Mouse (Mus musculus): ENCODE results near the gene Usp47. TPM values are rescaled to one million over a fixed set of nuclear protein-coding genes. Genes with fewer than 3 reads are reported as not detected.

The Usp47 gene
- total RNA-seq, 2 experiments from 2014 or later: 209 to 221 TPM

DNA sequence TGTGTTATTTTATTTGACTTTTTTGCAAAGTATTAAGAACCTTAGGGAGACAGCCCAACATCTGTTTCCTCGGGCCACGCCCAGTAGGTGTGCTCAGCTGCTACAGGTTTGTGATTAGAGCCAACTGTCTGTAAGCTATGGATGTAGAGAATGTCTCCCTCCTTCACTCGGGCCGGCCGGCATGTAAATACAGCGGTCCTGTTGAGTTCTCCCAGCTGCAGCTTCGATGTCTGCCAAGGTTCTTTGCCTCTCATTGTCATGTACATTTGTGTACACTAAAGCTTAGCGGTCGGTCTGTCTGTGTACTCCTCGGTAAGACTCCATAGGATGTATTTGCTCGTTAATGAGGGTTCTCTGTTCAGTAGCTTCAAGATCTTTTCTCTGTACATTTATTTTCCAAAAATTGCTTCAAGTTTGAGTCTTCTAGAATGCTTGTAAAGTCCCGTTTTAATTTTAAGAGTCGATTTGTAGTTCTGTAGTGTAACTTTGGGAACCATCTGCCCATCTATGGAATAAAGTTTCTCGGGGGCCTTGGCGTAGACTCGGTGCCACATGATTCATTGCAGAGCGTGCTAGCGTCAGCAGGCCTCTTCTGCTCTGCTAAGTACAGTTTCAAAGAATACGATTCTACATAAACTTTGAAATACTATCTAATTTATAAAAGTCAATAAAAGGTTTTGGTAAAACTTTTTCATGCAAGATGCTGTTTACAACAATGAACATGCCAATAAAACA lies 87.5 kb downstream of the Usp47 start:
- intact Hi-C loops (cut with DNase I): no loop called here
- no peak for DNase-seq
- H3K27ac ChIP-seq: no peak overlapping the region
- H3K4me3 ChIP-seq: no peak overlapping the region
- no peak for TF ChIP-seq CTCF (IDR thresholded peaks at IDR 0.05)

DNA sequence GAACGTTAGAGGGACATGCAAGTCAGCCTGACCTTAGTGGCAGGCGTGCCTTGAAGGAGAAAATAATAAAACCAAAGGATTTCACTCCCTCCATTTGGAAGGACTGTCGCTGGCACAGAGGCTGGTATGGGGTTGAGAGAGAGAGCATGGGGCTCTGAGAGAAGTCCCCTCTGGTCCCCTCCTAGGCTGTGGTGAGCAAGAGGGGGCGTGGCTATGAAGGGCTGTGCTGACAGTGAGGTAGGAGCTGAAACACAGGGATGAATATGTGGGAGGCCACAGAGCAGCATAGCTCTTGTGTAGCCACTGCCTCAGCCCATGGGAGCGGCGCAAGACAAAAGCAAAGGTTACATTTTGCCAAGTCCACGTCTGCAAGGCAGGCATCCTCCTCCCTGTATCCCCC lies 94.2 kb downstream of the Usp47 start:
- no peak overlapping the region for H3K27ac ChIP-seq
- intact Hi-C loops (cut with DNase I): loop anchor here (5.0 kb wide), 1 partner anchor 60 kb away; no protein-coding TSS in a partner anchor
- no peak for DNase-seq
- H3K4me3 ChIP-seq: no peak overlapping the region
- no peak for TF ChIP-seq CTCF (IDR thresholded peaks at IDR 0.05)

DNA sequence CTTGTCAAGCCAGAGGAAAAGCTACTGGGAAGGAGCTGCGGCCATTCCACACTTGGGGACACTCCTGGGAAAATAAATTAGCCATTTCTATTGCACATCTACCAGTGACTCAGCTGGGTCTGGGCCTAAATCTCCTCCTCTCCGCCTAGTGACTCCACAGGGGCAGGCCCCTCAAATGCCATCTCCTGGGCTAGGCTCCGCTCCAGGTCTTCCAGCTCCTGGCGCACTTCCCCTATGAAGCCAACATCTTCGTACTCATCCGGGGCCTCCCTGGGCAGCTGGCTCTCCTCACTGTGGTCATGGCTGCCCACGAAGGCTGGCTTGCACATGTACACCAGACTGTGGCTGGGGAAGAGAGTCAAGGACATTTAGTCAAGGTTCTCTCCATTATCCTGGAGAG lies 94.8 kb downstream of the Usp47 start:
- Histone ChIP-seq H3K4me3 (no peak overlapping the region), H3K27ac (no peak overlapping the region)
- TF ChIP-seq CTCF (IDR thresholded peaks at IDR 0.05): no peak
- DNase-seq: no peak
- intact Hi-C loops (cut with DNase I): loop anchor here (5.0 kb wide), 1 partner anchor 59 kb away; no protein-coding TSS in a partner anchor

DNA sequence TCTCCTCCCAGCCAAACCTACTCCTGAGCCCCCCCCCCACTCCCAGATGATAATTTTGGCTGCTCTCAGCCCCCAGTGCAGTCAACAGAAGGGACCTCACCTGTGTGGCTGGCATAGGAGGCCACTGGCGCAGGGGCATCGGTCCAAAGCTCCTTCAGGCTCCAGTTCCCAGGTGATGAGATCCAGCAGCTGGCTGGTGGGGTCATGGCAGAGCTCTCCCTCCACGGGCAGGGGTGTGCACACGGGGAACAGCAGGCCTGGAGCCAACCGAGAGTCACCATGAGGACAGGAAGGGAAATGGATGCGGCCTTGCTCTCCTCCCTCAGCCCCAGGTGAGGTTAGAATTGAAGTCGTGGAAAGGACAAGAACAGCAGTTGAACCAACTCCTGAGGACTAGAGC lies 95.9 kb downstream of the Usp47 start:
- TF ChIP-seq CTCF (IDR thresholded peaks at IDR 0.05): no peak
- Histone ChIP-seq H3K27ac (no peak overlapping the region), H3K4me3 (no peak overlapping the region)
- intact Hi-C loops (cut with DNase I): loop anchor here (5.0 kb wide), 1 partner anchor 58 kb away; no protein-coding TSS in a partner anchor
- no peak for DNase-seq

DNA sequence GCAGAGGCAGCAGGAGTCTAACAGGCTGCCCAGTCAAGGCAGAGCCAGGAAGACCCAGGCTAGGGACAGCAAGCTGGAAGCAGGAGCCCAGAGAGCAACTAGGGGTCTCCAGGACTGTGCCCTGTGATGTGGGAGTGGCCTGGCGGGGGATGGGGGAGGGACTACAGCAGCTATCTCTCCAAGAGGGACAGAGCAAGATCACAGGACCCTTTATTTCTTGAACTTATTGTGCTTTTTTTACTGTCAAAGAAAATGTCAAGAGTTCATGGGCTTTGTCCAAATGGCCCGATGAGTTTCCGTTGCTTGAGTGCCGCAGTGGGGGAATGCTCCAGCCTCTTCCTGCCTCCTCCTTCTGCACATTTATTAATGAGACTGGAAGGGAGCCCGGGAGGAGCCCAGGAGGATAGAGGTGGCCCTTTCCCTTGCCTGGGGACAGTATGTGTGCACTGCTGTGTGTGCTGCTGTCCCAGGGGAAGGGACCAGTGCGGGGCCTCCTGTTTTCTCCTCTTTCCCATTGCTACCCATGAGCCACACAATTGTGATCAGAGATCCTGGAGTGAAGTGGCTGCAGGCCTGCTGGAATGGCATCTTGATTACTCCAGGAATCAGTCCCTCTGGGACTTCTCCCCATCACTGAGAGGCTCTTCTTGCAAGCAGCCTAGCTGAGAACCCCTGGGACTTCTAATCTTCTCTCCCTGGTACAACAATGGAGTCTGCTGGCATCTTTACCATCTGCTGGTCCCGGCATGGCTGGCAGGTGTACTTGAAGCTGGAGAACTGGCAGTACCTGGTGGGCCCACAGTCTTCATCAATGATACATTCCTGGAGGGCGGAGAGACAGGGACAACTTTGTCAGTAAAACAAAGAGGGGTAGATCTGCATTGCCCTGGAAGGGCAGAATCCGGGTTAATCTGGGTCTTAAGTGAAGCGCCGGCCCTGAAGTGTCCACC lies 97.8 kb downstream of the Usp47 start:
- H3K27ac ChIP-seq: 0 out of 2 replicates have a peak overlapping the region, but pooled peaks have one; percentile 12
- TF ChIP-seq CTCF (IDR thresholded peaks at IDR 0.05): no peak
- H3K4me3 ChIP-seq: no peak overlapping the region
- peak; percentile 37 for DNase-seq
- intact Hi-C loops (cut with DNase I): no loop called here

DNA sequence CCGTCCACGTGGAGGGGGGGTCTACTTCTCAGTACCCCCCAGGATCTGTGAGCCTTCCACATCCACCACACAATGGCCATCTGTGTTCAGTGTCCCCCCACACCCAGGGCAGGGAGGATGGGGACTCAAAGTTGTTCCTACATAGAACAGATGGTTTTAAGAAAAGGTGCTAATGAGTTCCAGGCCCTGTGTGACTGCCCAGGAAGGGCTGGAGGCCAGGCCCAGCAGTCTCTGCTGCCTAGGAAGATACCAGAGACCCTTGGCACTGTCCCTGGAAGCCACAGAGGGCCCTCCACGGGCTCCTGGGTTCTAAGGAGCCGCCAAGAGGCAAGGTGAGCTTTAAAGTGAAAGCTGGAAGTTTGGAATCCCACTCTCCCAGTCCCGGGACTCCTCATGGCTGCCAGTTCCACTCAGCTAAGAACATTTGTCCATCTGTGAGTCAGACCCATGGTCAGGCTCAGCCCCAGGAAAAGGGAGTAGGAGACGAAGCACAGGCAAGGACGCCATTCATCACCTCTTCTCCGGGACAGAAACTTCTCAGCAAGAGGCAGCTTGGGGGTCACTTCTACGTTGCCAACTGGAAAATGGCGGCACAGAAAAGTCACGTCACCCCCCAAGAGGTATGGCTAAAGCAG lies 98.7 kb downstream of the Usp47 start:
- no peak overlapping the region for H3K4me3 ChIP-seq
- TF ChIP-seq CTCF (IDR thresholded peaks at IDR 0.05): no peak
- intact Hi-C loops (cut with DNase I): no loop called here
- H3K27ac ChIP-seq: 0 out of 2 replicates have a peak overlapping the region, but pooled peaks have one; percentile 12
- no peak for DNase-seq

DNA sequence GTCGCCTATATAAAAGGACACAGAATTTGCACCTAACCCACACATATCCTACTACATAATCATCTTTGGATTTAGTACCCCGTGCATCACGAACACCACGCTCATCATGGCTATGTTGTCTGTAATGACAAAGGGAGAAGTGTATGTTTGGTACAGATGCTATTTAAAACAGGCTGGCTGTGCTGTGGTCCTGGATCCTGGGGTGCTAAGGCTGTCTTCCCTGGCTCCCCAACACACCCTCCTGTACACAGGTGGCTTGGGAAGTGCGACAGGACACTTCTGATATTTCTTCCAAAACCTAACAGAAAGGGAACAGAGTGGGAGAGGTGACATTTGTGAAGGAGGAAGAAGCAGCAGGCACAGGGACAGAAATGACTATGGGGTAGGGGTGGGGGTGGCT lies 100.3 kb downstream of the Usp47 start:
- H3K27ac ChIP-seq: no peak overlapping the region
- intact Hi-C loops (cut with DNase I): no loop called here
- H3K4me3 ChIP-seq: no peak overlapping the region
- no peak for DNase-seq
- TF ChIP-seq CTCF (IDR thresholded peaks at IDR 0.05): no peak

DNA sequence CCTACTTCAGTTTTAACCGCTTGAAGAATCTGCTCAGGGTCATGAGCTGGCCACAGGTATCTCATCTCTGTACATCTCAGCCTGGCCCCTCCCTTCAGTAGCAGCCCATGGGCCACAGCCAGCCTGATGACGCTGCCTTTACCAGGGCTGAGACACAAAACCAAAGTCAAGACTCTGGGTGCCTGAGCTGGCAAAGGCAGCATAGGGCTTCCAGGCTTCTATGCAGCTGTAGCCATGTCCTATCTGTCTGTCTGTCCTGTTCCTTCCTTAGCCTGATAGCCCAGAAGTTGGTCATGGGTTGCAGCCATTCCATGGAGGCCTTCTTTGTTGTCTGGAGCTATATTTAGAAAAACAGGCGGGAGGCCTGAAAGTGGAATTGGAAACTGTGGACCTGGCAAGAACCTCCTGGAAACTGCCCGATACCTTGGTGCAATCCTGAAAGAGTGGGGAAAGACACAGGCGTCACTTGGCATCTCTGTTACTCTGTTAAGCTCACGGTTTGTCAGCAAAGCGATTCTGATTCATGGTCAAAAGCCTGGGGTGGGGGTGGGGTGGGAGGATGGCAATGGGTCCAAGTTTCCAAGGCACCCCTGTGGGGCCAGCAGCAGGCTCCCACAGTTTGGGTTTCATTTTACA lies 102.4 kb downstream of the Usp47 start:
- Histone ChIP-seq H3K27ac (peak overlapping the region; percentile 56), H3K4me3 (no peak overlapping the region)
- intact Hi-C loops (cut with DNase I): no loop called here
- no peak for DNase-seq
- no peak for TF ChIP-seq CTCF (IDR thresholded peaks at IDR 0.05)

DNA sequence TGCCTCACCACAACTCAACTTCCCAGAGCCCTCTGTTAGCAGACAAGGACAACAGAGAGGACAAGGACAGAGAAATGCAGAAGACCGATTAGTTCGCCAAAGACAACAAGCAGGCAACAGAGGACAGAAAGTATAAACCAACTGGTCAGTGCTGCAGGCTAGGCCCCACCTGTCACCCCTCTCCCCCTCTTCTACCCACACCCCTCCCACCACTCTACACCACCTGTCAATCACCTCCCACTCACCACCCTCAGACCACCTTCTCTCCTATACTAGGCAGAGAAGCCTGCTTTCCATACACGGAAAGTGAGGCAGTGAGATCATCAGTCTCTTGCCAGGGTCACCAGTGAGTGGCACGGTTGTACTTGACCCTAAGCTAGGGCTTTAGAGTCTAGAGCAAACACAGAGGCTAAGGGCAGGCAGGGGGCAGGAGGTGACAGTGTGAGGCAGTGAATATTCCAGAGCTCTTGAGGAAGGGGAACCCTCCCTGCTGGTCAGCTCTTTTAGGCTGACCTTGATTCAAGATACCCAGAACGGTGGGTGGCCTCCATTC lies 103.9 kb downstream of the Usp47 start:
- intact Hi-C loops (cut with DNase I): no loop called here
- DNase-seq: no peak
- H3K27ac ChIP-seq: peak overlapping the region; percentile 43
- no peak overlapping the region for H3K4me3 ChIP-seq
- TF ChIP-seq CTCF (IDR thresholded peaks at IDR 0.05): no peak

DNA sequence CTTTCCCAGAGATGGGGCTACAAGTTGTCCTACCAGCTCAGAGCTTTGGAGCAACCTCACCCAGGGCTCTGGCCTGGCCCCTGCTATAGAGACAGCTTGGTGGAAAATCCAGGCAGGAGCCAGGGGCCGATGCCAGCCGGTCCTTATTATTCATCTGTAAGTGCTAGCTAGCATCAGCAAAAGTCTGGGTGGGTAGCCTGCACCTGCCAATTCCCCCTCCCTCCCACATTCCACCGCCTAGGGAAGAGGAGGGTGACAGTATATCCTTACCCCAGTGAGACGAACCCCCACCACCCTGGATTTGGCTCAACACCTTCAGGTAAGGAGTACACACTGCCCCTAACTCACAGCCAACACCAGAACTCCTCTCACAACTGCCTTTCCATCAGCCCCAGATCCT lies 104.7 kb downstream of the Usp47 start:
- no peak for TF ChIP-seq CTCF (IDR thresholded peaks at IDR 0.05)
- Histone ChIP-seq H3K4me3 (no peak overlapping the region), H3K27ac (peak overlapping the region; percentile 70)
- intact Hi-C loops (cut with DNase I): no loop called here
- DNase-seq: peak; percentile 69

DNA sequence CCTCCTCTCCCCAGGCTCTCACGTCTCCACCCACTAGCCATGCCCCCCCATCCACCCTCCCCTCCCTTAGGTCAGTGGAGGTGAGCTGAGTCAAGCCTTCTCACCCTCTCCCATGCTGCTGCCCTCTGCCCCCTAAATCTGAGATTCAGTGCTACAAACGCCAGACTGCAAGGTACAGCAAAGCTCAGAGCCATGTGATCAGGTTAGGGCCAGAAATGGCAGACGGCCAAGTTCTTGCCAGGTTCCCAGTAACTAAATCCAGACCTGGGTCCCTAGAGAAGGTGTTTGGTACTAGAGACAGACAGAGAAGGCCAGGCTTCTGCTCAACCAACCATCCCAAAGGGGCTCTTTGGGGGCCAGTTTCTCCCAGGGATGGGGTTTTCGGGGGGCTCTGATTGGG lies 105.5 kb downstream of the Usp47 start:
- peak overlapping the region; percentile 70 for H3K27ac ChIP-seq
- DNase-seq: peak; percentile 76
- H3K4me3 ChIP-seq: no peak overlapping the region
- TF ChIP-seq CTCF (IDR thresholded peaks at IDR 0.05): no peak
- intact Hi-C loops (cut with DNase I): no loop called here

DNA sequence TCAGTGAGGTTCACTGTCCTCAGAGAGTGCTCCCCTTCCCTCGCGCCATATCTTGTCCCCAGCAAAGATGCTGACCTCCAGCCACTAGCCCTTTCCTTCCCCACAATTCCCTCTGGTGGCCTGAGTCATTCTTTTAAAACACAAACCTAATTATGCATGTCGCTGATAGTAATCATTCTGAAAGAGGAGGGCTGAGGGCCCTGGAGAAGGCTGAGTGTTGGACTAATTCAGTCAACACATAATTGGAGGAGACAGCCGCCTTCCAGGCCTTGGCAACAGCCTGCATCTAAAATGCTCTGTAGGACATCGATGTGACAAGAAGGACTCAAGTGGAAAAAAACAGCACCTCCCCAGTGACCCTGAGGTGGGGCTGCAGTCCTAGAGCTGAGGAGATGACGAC lies 106.5 kb downstream of the Usp47 start:
- no peak for TF ChIP-seq CTCF (IDR thresholded peaks at IDR 0.05)
- no peak for DNase-seq
- intact Hi-C loops (cut with DNase I): no loop called here
- H3K27ac ChIP-seq: no peak overlapping the region
- no peak overlapping the region for H3K4me3 ChIP-seq

Data from gastrocnemius, adult 2 months (tissue).